Mouse (Mus musculus) ES-E14 (cell line): ENCODE measurements at regions not wholly inside any gene's neighbourhood (a gene's known extent, or its start where the extent isn't known, plus 50 kb on each side); places are given as distances from the start of the nearest gene placed in this dataset.

Experiments
- DNase-seq: peaks from one replicate; pipeline ENCODE4 v3.0.0-alpha.2; 2013; ENCODE audit warnings: low read depth, low spot score
- H3K27ac ChIP-seq: 2 replicates; pipeline ENCODE4 v1.5.1; 2012; ENCODE audit warnings: low read depth, mild to moderate bottlenecking, low read length, moderate library complexity, mixed read lengths; ENCODE audit not compliant: poor library complexity, insufficient read depth, severe bottlenecking
- H3K36me3 ChIP-seq: 2 replicates; pipeline ENCODE4 v1.6.1; 2012; ENCODE audit warnings: mild to moderate bottlenecking, low read length, moderate library complexity, mixed read lengths; ENCODE audit not compliant: control insufficient read depth, poor library complexity, insufficient read depth, severe bottlenecking
- H3K4me1 ChIP-seq, 2 experiments: fragments of 150-350 bp in 1 of 2; sonication (generic) in 1 of 2; 2 replicates each; pipeline ENCODE4 v1.6.1; 2012; ENCODE audit warnings: low read length in 2 of 2, mild to moderate bottlenecking in 1 of 2, mixed read lengths in 1 of 2; ENCODE audit not compliant: control insufficient read depth in 2 of 2, insufficient read depth in 2 of 2, poor library complexity in 1 of 2
- H3K4me3 ChIP-seq, 2 experiments: fragments of 150-350 bp in 1 of 2; sonication (generic) in 1 of 2; 2 replicates each; pipeline ENCODE4 v1.5.1; 2012; ENCODE audit warnings: low read length in 2 of 2, low read depth in 1 of 2, mild to moderate bottlenecking in 1 of 2, mixed read lengths in 1 of 2; ENCODE audit not compliant: insufficient read depth in 1 of 2, poor library complexity in 1 of 2, severe bottlenecking in 1 of 2
- H3K9ac ChIP-seq: 2 replicates; pipeline ENCODE4 v1.6.1; 2012; ENCODE audit warnings: low read depth, mild to moderate bottlenecking, low read length, mixed read lengths; ENCODE audit not compliant: poor library complexity, insufficient read depth, severe bottlenecking
- H3K9me3 ChIP-seq: fragments of 150-350 bp; sonication (generic); 2 replicates; pipeline ENCODE4 v1.6.1; 2012; ENCODE audit warnings: low read depth, mild to moderate bottlenecking, low read length; ENCODE audit not compliant: control insufficient read depth, insufficient read depth
- CHD2 ChIP-seq: IDR thresholded peaks from 2 replicates; pipeline ENCODE4 v1.6.1; 2014; ENCODE audit warnings: mild to moderate bottlenecking, low read depth, low read length, inconsistent platforms
- HCFC1 ChIP-seq: IDR thresholded peaks from 2 replicates; pipeline ENCODE4 v1.6.1; 2012; ENCODE audit warnings: low read length, inconsistent platforms, borderline replicate concordance; ENCODE audit not compliant: insufficient read depth
- MAFK ChIP-seq: IDR thresholded peaks from 2 replicates; pipeline ENCODE4 v1.6.1; 2014; ENCODE audit warnings: mild to moderate bottlenecking, low read depth, low read length, inconsistent platforms; ENCODE audit not compliant: insufficient read depth
- ZC3H11A ChIP-seq: IDR thresholded peaks from 2 replicates; pipeline ENCODE4 v1.6.1; 2012; ENCODE audit warnings: low read depth, mild to moderate bottlenecking, inconsistent platforms, low read length, borderline replicate concordance
- ZNF384 ChIP-seq: IDR thresholded peaks from 2 replicates; pipeline ENCODE4 v1.6.1; 2012; ENCODE audit warnings: low read depth, low read length, inconsistent platforms
- in situ Hi-C, 2 experiments: fragments of 600-800 bp; cut with MboI; formaldehyde crosslinking; loops; one replicate each; pipeline ENCODE4 v1.15.1; 2025; ENCODE audit warnings: low sequenced_read_pairs in 2 of 2, inconsistent platforms in 1 of 2; ENCODE audit not compliant: unreplicated experiment in 2 of 2

- in situ Hi-C loops = no loop called here
- Histone ChIP-seq H3K4me3 (no peak overlapping the region), H3K9me3 (no peaks in the 10 kb centered on the region)
Measured at GRCm38 (mm10) chr1:190250574-190251246, 80.2 kb upstream of the Prox1 start.

GRCm38 (mm10) chr1:190242526-190242925, 72.0 kb upstream of the Prox1 start:
- no peak for DNase-seq
- in situ Hi-C loops = no loop called here
- Histone ChIP-seq H3K9me3 (no peaks in the 10 kb centered on the region), H3K9ac (no peak overlapping the region), H3K4me3 (no peak overlapping the region), H3K27ac (no peak overlapping the region), H3K36me3 (no peaks in the 10 kb centered on the region), H3K4me1 (no peaks in the 10 kb centered on the region)
- TF ChIP-seq CHD2 (no peak), HCFC1 (no peak), ZC3H11A (no peak), ZNF384 (no peak)

More at GRCm38 (mm10) chr1:190250574-190251246, 80.2 kb upstream of the Prox1 start:
- TF ChIP-seq CHD2 (no peak), ZC3H11A (no peak), HCFC1 (no peak), MAFK (no peak), ZNF384 (no peak)
- Histone ChIP-seq H3K27ac (no peak overlapping the region), H3K9ac (no peak overlapping the region), H3K4me1 (no peaks in the 10 kb centered on the region), H3K36me3 (no peaks in the 10 kb centered on the region)
- DNase-seq = no peak

GRCm38 (mm10) chr1:190239796-190240195, 69.3 kb upstream of the Prox1 start:
- Histone ChIP-seq H3K9ac (no peak overlapping the region), H3K9me3 (no peaks in the 10 kb centered on the region), H3K4me3 (no peak overlapping the region), H3K27ac (no peak overlapping the region), H3K4me1 (no peaks in the 10 kb centered on the region), H3K36me3 (no peaks in the 10 kb centered on the region)
- TF ChIP-seq ZNF384 = no peak
- no peak for TF ChIP-seq HCFC1
- no peak for TF ChIP-seq ZC3H11A
- TF ChIP-seq CHD2 = no peak
- TF ChIP-seq MAFK = no peak
- in situ Hi-C loops = no loop called here
- DNase-seq = no peak

- DNase-seq = no peak
- H3K4me3 ChIP-seq = no peak overlapping the region
- no peaks in the 10 kb centered on the region for H3K36me3 ChIP-seq
- H3K9ac ChIP-seq = no peak overlapping the region
- H3K4me1 ChIP-seq = no peaks in the 10 kb centered on the region
- no peaks in the 10 kb centered on the region for H3K9me3 ChIP-seq
- no peak overlapping the region for H3K27ac ChIP-seq
- TF ChIP-seq ZC3H11A = no peak
- no peak for TF ChIP-seq CHD2
- no peak for TF ChIP-seq ZNF384
- no peak for TF ChIP-seq HCFC1
- no peak for TF ChIP-seq MAFK
- in situ Hi-C loops = no loop called here
Measured at GRCm38 (mm10) chr1:190230866-190231265, 60.4 kb upstream of the Prox1 start.

- Histone ChIP-seq H3K4me3 (no peak overlapping the region), H3K9me3 (no peaks in the 10 kb centered on the region), H3K9ac (no peak overlapping the region), H3K4me1 (no peaks in the 10 kb centered on the region), H3K27ac (no peak overlapping the region), H3K36me3 (no peaks in the 10 kb centered on the region)
- TF ChIP-seq HCFC1 (no peak), ZC3H11A (no peak), ZNF384 (no peak), MAFK (no peak), CHD2 (no peak)
- DNase-seq = no peak
- in situ Hi-C loops = no loop called here
Measured at GRCm38 (mm10) chr1:190220417-190220816, 49.9 kb upstream of the Prox1 start.
